Mouse (Mus musculus) layer of hippocampus, postnatal 25 days (tissue): ENCODE data around the gene Zfp36l3. TPM values are rescaled to one million over a fixed set of nuclear protein-coding genes. Genes with fewer than 3 reads are reported as not detected.
"Not testable (repeated sequence)": the region's sequence is repeated elsewhere in the genome, so short reads cannot be mapped to it uniquely, and the experiment has no call there.

Experiments
- DNase-seq, 2 experiments: peaks; one replicate each; pipeline ENCODE4 v3.0.0; 2022; ENCODE audit warnings: mixed read lengths in 2 of 2, low spot score in 1 of 2; ENCODE audit errors: extremely low spot score in 1 of 2
- total RNA-seq, 2 experiments: library from RNA; stranded (reverse); gene quantifications; 2 replicates each; pipeline ENCODE4 v1.2.3; 2021

Zfp36l3 gene
- not detected for total RNA-seq

DNA sequence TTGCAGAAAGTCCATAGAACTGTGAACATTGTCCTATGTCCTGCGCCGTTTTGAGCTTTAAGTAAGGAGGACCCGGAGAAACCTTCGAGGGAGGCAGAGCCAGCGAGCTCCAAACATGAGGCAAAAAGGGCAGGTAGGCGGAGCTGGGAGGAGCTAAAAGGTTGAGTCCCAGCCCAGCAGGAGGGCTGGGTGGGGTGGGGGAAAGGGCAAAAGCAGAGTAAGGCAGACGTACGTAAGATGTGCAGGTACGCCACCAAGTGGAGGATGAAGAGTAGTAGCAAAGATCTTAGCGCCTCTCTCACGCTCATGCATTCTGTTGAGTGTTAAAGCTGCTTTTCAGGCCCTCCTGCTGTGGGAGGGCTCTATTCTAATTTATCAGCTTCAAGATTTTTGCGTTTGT lies at the start of gene Zfp36l3:
TSS of gene Zfp36l3 (minus strand) at position 119 of the 400 bp plus-strand sequence.
- DNase-seq, result no peak

- no peak for DNase-seq
Measured at GRCm38 (mm10) chrX:53799074-53799473, 22.9 kb upstream of the Zfp36l3 start.

GRCm38 (mm10) chrX:53797519-53797918 lies 21.3 kb upstream of the Zfp36l3 start, which contains the start of gene Xlr:
Xlr (minus strand) TSS chrX:53797706.
- DNase-seq, result not testable (repeated sequence)

DNA sequence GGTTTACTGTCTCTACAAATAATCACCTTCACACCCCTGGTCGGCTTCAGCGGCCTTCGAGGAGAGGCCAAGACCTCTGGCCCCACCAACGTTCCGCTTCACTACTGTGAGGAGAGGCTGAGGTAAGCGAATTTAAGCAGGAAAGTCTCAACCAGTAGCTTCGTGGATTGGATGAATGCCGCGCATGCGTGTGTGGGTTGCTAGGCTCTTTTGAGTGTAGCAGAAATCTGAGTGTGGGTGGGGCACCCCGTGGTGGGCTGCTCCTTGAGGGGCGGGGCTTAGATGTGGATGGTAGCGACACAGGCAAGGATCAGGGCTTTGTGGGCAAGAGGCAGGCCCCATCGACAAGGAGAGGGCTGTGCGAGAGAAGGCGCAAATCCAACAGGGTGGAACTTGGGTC lies 18.5 kb downstream of the Zfp36l3 start, which contains the start of gene 1700013H16Rik:
TSS of gene 1700013H16Rik (minus strand) at position 96 of the 400 bp plus-strand sequence.
- no peak for DNase-seq

DNA sequence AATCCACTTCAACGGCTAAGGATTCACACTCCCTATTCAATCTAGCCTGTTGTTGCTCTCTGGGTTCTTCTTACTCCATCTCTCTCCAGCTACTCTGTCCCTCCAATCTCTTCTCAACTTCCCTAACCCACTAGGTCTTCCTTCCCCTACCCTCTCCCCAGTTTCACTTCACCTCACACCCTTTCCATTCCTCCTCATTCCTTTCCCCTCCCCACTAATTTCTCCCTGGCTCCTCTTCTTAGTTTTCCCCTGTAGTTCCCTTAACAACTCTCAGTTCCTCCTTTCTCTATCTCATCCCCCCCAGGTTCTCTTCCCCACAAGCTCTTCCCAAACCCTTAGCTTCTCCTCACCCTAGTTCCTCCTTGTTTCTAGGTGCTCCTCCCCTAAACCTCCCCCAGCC lies 23.3 kb downstream of the Zfp36l3 start:
- DNase-seq, result no peak

DNA sequence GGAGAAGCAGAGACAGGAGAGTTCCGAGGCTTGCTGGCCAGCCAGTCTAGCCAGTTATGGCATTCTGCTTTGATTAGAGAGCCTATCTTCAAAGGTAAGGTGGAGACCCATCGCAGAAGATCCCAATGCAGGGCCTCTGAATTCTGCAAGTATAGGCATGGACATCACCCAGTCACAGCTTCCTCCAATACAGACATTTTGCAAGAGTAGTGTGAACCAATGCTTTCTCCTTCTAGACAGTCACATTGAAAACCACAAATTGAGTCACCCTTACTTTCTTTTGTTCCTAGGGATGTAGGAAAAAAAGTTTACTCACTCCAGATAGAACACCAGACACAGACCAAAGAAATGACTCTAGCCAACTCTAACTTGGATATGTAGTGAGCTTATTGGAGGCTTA lies 47.2 kb downstream of the Zfp36l3 start:
- DNase-seq, result no peak

DNA sequence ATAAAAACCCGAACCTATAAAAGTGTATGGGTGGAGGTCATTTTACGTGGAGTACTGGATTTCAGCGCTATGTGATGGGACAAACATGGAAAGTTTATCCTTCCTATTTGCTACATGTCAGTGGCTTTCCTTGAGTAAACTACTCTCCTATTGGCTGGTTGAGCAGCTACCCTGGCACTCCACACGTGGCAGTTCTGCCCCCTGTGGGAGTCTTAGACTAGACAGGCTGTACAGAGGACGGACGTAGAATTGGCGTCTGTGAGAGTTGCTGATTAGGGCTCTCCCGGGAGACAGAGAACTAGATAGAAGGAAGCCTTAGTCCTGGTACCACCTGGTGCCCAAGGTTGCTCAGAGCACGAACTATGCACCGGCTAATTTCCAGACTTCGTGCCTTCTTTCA lies 51.6 kb downstream of the Zfp36l3 start, which contains the start of gene 4930502E18Rik:
TSS of gene 4930502E18Rik (plus strand) at position 231 of the 400 bp plus-strand sequence.
- DNase-seq, result no peak

Other genes starting within 250 kb of the Zfp36l3 start
- gene Rtl8c, start 168.4 kb downstream of the Zfp36l3 start, total RNA-seq, result 100 to 1,000 TPM; 149 to 204 TPM
- not detected for gene Gm14597, start 167.4 kb downstream of the Zfp36l3 start, total RNA-seq
- gene Rtl8a, start 132.7 kb downstream of the Zfp36l3 start, total RNA-seq, result 100 to 1,000 TPM; 199 to 276 TPM
- gene Rtl8b, start 106.0 kb downstream of the Zfp36l3 start, total RNA-seq, result 100 to 1,000 TPM; 193 to 216 TPM
- under 1 TPM; 0.20 to 0.33 TPM for gene 4930502E18Rik, start 51.6 kb downstream of the Zfp36l3 start, total RNA-seq
- gene 1700013H16Rik, start 18.6 kb downstream of the Zfp36l3 start, total RNA-seq, result not detected
- gene Xlr, start 21.3 kb upstream of the Zfp36l3 start, total RNA-seq, result 1 to 10 TPM in 1 of 2 experiments, under 1 TPM in 1; 0.77 to 1.4 TPM